Mouse (Mus musculus): ENCODE results near the gene Slc27a2. TPM values are rescaled to one million over a fixed set of nuclear protein-coding genes. Genes with fewer than 3 reads are reported as not detected.
A peak's percentile ranks its signal among the peaks of the same experiment; 100 is the strongest.

Gene Slc27a2
- polyA plus RNA-seq, 1 experiment: not detected

- TF ChIP-seq TAL1 (IDR thresholded peaks at IDR 0.05; ENCODE audit: low read length) (no peak), GATA1 (IDR thresholded peaks at IDR 0.05; ENCODE audit: low read length) (no peak)
- Histone ChIP-seq H3K4me3 (replicated peaks) (no peak overlapping the region), H3K27me3 (ENCODE audit: control insufficient read depth) (no peaks in the 10 kb centered on the region), H3K9me3 (ENCODE audit: control insufficient read depth, low read length) (no peaks in the 10 kb centered on the region), H3K36me3 (ENCODE audit: control insufficient read depth) (peaks cover 2% of the 10 kb centered on the region; the same call in 1 of the 2 replicates), H3K4me1 (ENCODE audit: control insufficient read depth) (no peaks in the 10 kb centered on the region)
Observed at GRCm38 (mm10) chr2:126575391-126576176, 23.4 kb downstream of the Slc27a2 start.

DNA sequence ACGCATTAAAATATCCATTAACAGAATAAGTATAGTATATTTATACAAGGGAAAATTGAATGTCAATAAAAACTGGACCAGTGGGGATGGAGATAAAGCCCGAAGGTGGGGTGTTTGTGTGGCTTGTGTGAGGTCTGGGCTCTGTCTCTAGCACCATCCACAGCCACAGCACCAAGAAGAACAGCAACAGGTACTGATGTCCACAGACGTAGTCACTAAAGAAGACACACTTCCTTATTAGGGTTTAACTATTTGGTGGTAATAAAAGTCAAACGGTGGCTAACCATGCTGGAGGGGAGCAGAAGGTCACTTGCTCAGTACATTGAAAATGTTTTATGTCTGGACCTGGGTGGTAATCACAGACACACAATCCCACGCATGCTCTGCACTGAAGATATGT is 25.2 kb downstream of the Slc27a2 start:
- Histone ChIP-seq H3K27me3 (ENCODE audit: control insufficient read depth) (no peaks in the 10 kb centered on the region), H3K4me1 (ENCODE audit: control insufficient read depth) (no peaks in the 10 kb centered on the region), H3K4me3 (replicated peaks) (no peak overlapping the region), H3K36me3 (ENCODE audit: control insufficient read depth) (peaks cover 4% of the 10 kb centered on the region; the same call in 1 of the 2 replicates), H3K9me3 (ENCODE audit: control insufficient read depth, low read length) (no peaks in the 10 kb centered on the region)
- TF ChIP-seq TAL1 (IDR thresholded peaks at IDR 0.05; ENCODE audit: low read length) (no peak), GATA1 (IDR thresholded peaks at IDR 0.05; ENCODE audit: low read length) (no peak)

DNA sequence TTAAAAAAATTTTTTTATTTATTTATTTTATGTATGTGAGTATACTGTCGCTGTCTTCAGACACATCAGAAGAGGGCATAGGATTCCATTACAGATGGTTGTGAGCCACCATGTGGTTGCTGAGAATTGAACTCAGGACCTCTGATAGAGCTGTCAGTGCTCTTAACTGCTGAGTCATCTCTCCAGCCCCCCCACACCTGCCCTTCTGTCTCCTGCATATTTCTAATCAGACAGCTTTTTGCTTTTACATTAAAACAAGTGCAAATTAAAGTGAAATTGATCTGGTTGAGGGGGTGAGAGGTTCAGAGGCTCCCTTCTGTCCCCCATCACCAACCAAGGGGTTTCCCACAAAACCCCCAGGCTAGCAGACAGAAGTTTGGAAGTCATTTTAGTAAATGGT is 27.1 kb downstream of the Slc27a2 start:
- no peak overlapping the region for H3K4me3 ChIP-seq (replicated peaks)
- no peaks in the 10 kb centered on the region for H3K27me3 ChIP-seq (ENCODE audit: control insufficient read depth)
- TF ChIP-seq GATA1 (IDR thresholded peaks at IDR 0.05; ENCODE audit: low read length) (no peak), TAL1 (IDR thresholded peaks at IDR 0.05; ENCODE audit: low read length) (no peak)
- peaks cover 4% of the 10 kb centered on the region; the same call in 1 of the 2 replicates for H3K36me3 ChIP-seq (ENCODE audit: control insufficient read depth)
- no peaks in the 10 kb centered on the region for H3K9me3 ChIP-seq (ENCODE audit: control insufficient read depth, low read length)
- no peaks in the 10 kb centered on the region for H3K4me1 ChIP-seq (ENCODE audit: control insufficient read depth)

- no peaks in the 10 kb centered on the region for H3K9me3 ChIP-seq (ENCODE audit: control insufficient read depth, low read length)
- no peak for TF ChIP-seq TAL1 (IDR thresholded peaks at IDR 0.05; ENCODE audit: low read length)
- TF ChIP-seq GATA1 (IDR thresholded peaks at IDR 0.05; ENCODE audit: low read length): no peak
- no peaks in the 10 kb centered on the region for H3K27me3 ChIP-seq (ENCODE audit: control insufficient read depth)
- no peak overlapping the region for H3K4me3 ChIP-seq (replicated peaks)
- H3K4me1 ChIP-seq (ENCODE audit: control insufficient read depth): no peaks in the 10 kb centered on the region
- peaks cover 5% of the 10 kb centered on the region; the same call in 1 of the 2 replicates for H3K36me3 ChIP-seq (ENCODE audit: control insufficient read depth)
Observed at GRCm38 (mm10) chr2:126583960-126584359, 31.8 kb downstream of the Slc27a2 start.

DNA sequence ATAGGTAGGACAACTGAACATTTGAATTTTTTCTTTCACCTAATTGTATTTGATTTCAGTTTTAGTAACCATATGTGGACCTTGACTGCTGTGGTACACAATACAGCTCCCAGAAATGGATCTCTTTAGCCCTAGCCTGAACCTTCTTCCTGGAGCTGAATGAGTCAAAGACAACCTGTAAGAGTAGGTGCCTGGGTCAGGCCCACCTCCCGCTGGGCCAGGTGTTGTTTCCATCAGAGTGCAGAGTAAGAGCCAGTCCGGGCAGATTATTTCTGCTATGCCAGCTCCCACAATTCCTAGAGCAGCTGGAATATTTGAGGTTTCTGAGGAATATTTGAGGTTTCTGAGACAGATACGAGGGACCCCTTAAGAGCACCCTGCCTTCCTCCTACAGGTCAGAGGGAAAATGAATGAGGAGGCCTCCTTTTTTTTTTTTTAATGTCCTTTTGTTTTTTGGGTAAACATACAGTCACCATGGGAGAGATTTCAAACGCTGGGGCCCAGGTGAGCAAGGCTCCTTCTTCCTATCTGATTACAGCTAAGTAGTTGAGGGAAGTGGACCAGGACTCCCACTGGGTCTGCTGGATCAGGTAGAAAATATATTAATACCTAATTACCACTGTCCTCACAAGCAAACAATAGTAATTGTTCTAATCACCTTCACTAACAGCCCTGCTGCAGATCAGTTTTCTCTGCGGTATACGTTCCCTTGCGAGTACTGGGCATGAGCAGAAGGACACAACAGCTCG is 32.6 kb downstream of the Slc27a2 start:
- H3K27me3 ChIP-seq (ENCODE audit: control insufficient read depth): no peaks in the 10 kb centered on the region
- H3K9me3 ChIP-seq (ENCODE audit: control insufficient read depth, low read length): no peaks in the 10 kb centered on the region
- H3K4me1 ChIP-seq (ENCODE audit: control insufficient read depth): no peaks in the 10 kb centered on the region
- TF ChIP-seq TAL1 (IDR thresholded peaks at IDR 0.05; ENCODE audit: low read length) (no peak), GATA1 (IDR thresholded peaks at IDR 0.05; ENCODE audit: low read length) (no peak)
- peaks cover 5% of the 10 kb centered on the region; the same call in 1 of the 2 replicates for H3K36me3 ChIP-seq (ENCODE audit: control insufficient read depth)
- H3K4me3 ChIP-seq (replicated peaks): no peak overlapping the region

GRCm38 (mm10) chr2:126587468-126587867 is 35.3 kb downstream of the Slc27a2 start:
- no peak for TF ChIP-seq TAL1 (IDR thresholded peaks at IDR 0.05; ENCODE audit: low read length)
- no peak for TF ChIP-seq GATA1 (IDR thresholded peaks at IDR 0.05; ENCODE audit: low read length)
- Histone ChIP-seq H3K9me3 (ENCODE audit: control insufficient read depth, low read length) (no peaks in the 10 kb centered on the region), H3K4me1 (ENCODE audit: control insufficient read depth) (no peaks in the 10 kb centered on the region), H3K27me3 (ENCODE audit: control insufficient read depth) (no peaks in the 10 kb centered on the region), H3K4me3 (replicated peaks) (no peak overlapping the region), H3K36me3 (ENCODE audit: control insufficient read depth) (peaks cover 3% of the 10 kb centered on the region; the same call in 1 of the 2 replicates)

DNA sequence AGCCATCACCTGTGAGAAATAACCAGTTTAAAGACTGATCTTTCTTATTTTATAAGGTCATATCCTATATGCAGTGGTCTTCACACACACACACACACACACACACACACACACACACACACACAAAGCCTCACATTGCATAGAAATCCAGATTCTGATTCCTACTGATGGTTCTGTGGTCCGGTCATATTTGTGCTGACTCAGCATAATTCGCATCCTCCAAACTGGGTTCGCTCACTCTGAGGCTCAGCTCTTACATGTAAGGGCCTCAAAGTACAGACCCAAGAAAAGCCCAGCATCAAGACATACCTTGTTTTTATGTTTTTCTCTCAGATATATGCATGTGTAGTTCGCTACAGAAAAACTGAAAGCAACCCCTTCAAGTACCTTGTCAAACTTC is 39.1 kb downstream of the Slc27a2 start:
- no peak for TF ChIP-seq TAL1 (IDR thresholded peaks at IDR 0.05; ENCODE audit: low read length)
- TF ChIP-seq GATA1 (IDR thresholded peaks at IDR 0.05; ENCODE audit: low read length): no peak
- no peaks in the 10 kb centered on the region; the same call in 1 of the 2 replicates for H3K9me3 ChIP-seq (ENCODE audit: control insufficient read depth, low read length)
- peaks cover 3% of the 10 kb centered on the region; the same call in 1 of the 2 replicates for H3K36me3 ChIP-seq (ENCODE audit: control insufficient read depth)
- peaks cover 4% of the 10 kb centered on the region; the same call in 1 of the 2 replicates for H3K4me1 ChIP-seq (ENCODE audit: control insufficient read depth)
- no peaks in the 10 kb centered on the region for H3K27me3 ChIP-seq (ENCODE audit: control insufficient read depth)
- no peak overlapping the region for H3K4me3 ChIP-seq (replicated peaks)

- Histone ChIP-seq H3K27me3 (ENCODE audit: control insufficient read depth) (no peaks in the 10 kb centered on the region), H3K36me3 (ENCODE audit: control insufficient read depth) (no peaks in the 10 kb centered on the region), H3K4me1 (ENCODE audit: control insufficient read depth) (peaks cover 6% of the 10 kb centered on the region), H3K4me3 (replicated peaks) (peak overlapping the region; percentile 14), H3K9me3 (ENCODE audit: control insufficient read depth, low read length) (no peaks in the 10 kb centered on the region; the same call in 1 of the 2 replicates)
- no peak for TF ChIP-seq TAL1 (IDR thresholded peaks at IDR 0.05; ENCODE audit: low read length)
- TF ChIP-seq GATA1 (IDR thresholded peaks at IDR 0.05; ENCODE audit: low read length): no peak
Observed at GRCm38 (mm10) chr2:126593831-126594610, 41.8 kb downstream of the Slc27a2 start.

Measured in erythroblast, embryonic 14.5 days (primary cell).